Mouse (Mus musculus) spleen, adult 12 weeks (tissue): ENCODE measurements around the gene Vamp4.
"Not testable (repeated sequence)": the region's sequence is repeated elsewhere in the genome, so short reads cannot be mapped to it uniquely, and the experiment has no call there.

Experiments used
- DNase-seq: peaks from one replicate; pipeline ENCODE4 v3.0.0; 2022; ENCODE audit warnings: low spot score

Gene Vamp4

GRCm38 (mm10) chr1:162589443-162589842 lies 19.1 kb downstream of the Vamp4 start:
- no peak for DNase-seq

GRCm38 (mm10) chr1:162590415-162590997 lies 20.2 kb downstream of the Vamp4 start:
- no peak for DNase-seq

- no peak for DNase-seq
These were observed 27.2 kb downstream of the Vamp4 start for GRCm38 (mm10) chr1:162597379-162598102.

GRCm38 (mm10) chr1:162599617-162600016 lies 29.3 kb downstream of the Vamp4 start:
- no peak for DNase-seq

GRCm38 (mm10) chr1:162601288-162601687 lies 31.0 kb downstream of the Vamp4 start:
- no peak for DNase-seq

GRCm38 (mm10) chr1:162608127-162608526 lies 37.8 kb downstream of the Vamp4 start:
- no peak for DNase-seq

GRCm38 (mm10) chr1:162609633-162610250 lies 39.4 kb downstream of the Vamp4 start:
- no peak for DNase-seq

- no peak for DNase-seq
These were observed 40.9 kb downstream of the Vamp4 start for GRCm38 (mm10) chr1:162611191-162611590.

- no peak for DNase-seq
These were observed 45.2 kb downstream of the Vamp4 start for GRCm38 (mm10) chr1:162615511-162615910.

- DNase-seq, result no peak
These were observed 50.2 kb downstream of the Vamp4 start for GRCm38 (mm10) chr1:162620487-162620886.

- DNase-seq, result no peak
These were observed 53.6 kb downstream of the Vamp4 start for GRCm38 (mm10) chr1:162623895-162624294.

GRCm38 (mm10) chr1:162625229-162625628 lies 54.9 kb downstream of the Vamp4 start:
- peak; percentile 8 for DNase-seq

GRCm38 (mm10) chr1:162627821-162628220 lies 57.5 kb downstream of the Vamp4 start:
- DNase-seq, result not testable (repeated sequence)

GRCm38 (mm10) chr1:162628326-162628725 lies 58.0 kb downstream of the Vamp4 start:
- DNase-seq, result not testable (repeated sequence)

- DNase-seq, result not testable (repeated sequence)
These were observed 65.1 kb downstream of the Vamp4 start for GRCm38 (mm10) chr1:162635291-162635931.

- DNase-seq, result no peak
These were observed 66.2 kb downstream of the Vamp4 start for GRCm38 (mm10) chr1:162636516-162636915.

- DNase-seq, result no peak
These were observed 68.2 kb downstream of the Vamp4 start for GRCm38 (mm10) chr1:162638535-162638934.

- DNase-seq, result no peak
These were observed 68.9 kb downstream of the Vamp4 start, which contains the start of gene Myoc for GRCm38 (mm10) chr1:162639051-162639750. TSS of gene Myoc (plus strand) at chr1:162639155.

- no peak for DNase-seq
These were observed 69.5 kb downstream of the Vamp4 start for GRCm38 (mm10) chr1:162639861-162640260.

GRCm38 (mm10) chr1:162642591-162642990 lies 72.3 kb downstream of the Vamp4 start:
- DNase-seq, result no peak

- DNase-seq, result no peak
These were observed 73.4 kb downstream of the Vamp4 start for GRCm38 (mm10) chr1:162643752-162644151.

- no peak for DNase-seq
These were observed 75.9 kb downstream of the Vamp4 start for GRCm38 (mm10) chr1:162646083-162646686.
